Mouse (Mus musculus) heart, embryonic 14.5 days (tissue): Measurements from ENCODE around the gene Angpt4. TPM values are rescaled to one million over a fixed set of nuclear protein-coding genes. Genes with fewer than 3 reads are reported as not detected.

Experiments
- ATAC-seq: fragments of 200-750 bp; cut with Nextera tagmentation; 2 replicates; pipeline ENCODE4 v1.8.0; 2017; ENCODE audit warnings: low read depth, moderate TSS enrichment; ENCODE audit not compliant: insufficient number of reproducible peaks, insufficient read depth, low FRiP score
- H3K27ac ChIP-seq, 2 experiments: fragments of 200-500 bp in 1 of 2; fragments of 300-500 bp in 1 of 2; sonication (generic) in 1 of 2; replicated peaks in 1 of 2; 2 replicates each; pipeline ENCODE4 v1.5.1; 2012 to 2014; ENCODE audit warnings: low read depth in 2 of 2, low read length in 2 of 2, control low read depth in 1 of 2, mild to moderate bottlenecking in 1 of 2, mixed read lengths in 1 of 2; ENCODE audit not compliant: control insufficient read depth in 1 of 2, insufficient read depth in 1 of 2
- H3K27me3 ChIP-seq: fragments of 300-500 bp; sonication (generic); 2 replicates; pipeline ENCODE4 v1.6.1; 2014; ENCODE audit warnings: mild to moderate bottlenecking, low read length, control low read depth; ENCODE audit not compliant: control insufficient read depth, insufficient read depth
- H3K36me3 ChIP-seq: fragments of 300-500 bp; sonication (generic); 2 replicates; pipeline ENCODE4 v1.6.1; 2014; ENCODE audit warnings: mild to moderate bottlenecking, control low read depth, low read length, mixed read lengths; ENCODE audit not compliant: control insufficient read depth, insufficient read depth
- H3K4me1 ChIP-seq, 2 experiments: fragments of 200-500 bp in 1 of 2; fragments of 300-500 bp in 1 of 2; sonication (generic) in 1 of 2; 2 replicates each; pipeline ENCODE4 v1.6.1; 2012 to 2014; ENCODE audit warnings: low read length in 2 of 2, control low read depth in 1 of 2, mixed read lengths in 1 of 2; ENCODE audit not compliant: control insufficient read depth in 2 of 2, insufficient read depth in 2 of 2
- H3K4me2 ChIP-seq: fragments of 300-500 bp; sonication (generic); 2 replicates; pipeline ENCODE4 v1.6.1; 2014; ENCODE audit warnings: mild to moderate bottlenecking, low read length
- H3K4me3 ChIP-seq, 2 experiments: fragments of 200-500 bp in 1 of 2; fragments of 300-500 bp in 1 of 2; sonication (generic) in 1 of 2; 2 replicates each; pipeline ENCODE4 v1.5.1; 2012 to 2014; ENCODE audit warnings: low read length in 2 of 2, mild to moderate bottlenecking in 2 of 2, control low read depth in 1 of 2, low read depth in 1 of 2, moderate library complexity in 1 of 2; ENCODE audit not compliant: control insufficient read depth in 1 of 2, insufficient read depth in 1 of 2
- H3K9ac ChIP-seq: fragments of 300-500 bp; sonication (generic); 2 replicates; pipeline ENCODE4 v1.6.1; 2014; ENCODE audit warnings: mild to moderate bottlenecking, low read length
- H3K9me3 ChIP-seq: fragments of 300-500 bp; sonication (generic); 2 replicates; pipeline ENCODE4 v1.6.1; 2016; ENCODE audit warnings: low read length, control low read depth; ENCODE audit not compliant: control insufficient read depth
- WGBS: fragments of 180-500 bp; shearing (Covaris S2); extraction: QIAGEN DNeasy Blood & Tissue Kit; methylation state at CpG from one replicate; pipeline ENCODE4 v1.1.7; 2014; 5-methylcytosine and 5-hydroxymethylcytosine counted together
- polyA plus RNA-seq: library from polyadenylated mRNA; unstranded; fragments of >200 nt; fragmentation: Nextera tagmentation; extraction: Ambion mirVana; gene quantifications from 2 replicates; pipeline ENCODE4 v1.2.1, GENCODE M21; 2014

The Angpt4 gene
- polyA plus RNA-seq, 1 experiment from 2014 or later: 0.32 TPM

DNA sequence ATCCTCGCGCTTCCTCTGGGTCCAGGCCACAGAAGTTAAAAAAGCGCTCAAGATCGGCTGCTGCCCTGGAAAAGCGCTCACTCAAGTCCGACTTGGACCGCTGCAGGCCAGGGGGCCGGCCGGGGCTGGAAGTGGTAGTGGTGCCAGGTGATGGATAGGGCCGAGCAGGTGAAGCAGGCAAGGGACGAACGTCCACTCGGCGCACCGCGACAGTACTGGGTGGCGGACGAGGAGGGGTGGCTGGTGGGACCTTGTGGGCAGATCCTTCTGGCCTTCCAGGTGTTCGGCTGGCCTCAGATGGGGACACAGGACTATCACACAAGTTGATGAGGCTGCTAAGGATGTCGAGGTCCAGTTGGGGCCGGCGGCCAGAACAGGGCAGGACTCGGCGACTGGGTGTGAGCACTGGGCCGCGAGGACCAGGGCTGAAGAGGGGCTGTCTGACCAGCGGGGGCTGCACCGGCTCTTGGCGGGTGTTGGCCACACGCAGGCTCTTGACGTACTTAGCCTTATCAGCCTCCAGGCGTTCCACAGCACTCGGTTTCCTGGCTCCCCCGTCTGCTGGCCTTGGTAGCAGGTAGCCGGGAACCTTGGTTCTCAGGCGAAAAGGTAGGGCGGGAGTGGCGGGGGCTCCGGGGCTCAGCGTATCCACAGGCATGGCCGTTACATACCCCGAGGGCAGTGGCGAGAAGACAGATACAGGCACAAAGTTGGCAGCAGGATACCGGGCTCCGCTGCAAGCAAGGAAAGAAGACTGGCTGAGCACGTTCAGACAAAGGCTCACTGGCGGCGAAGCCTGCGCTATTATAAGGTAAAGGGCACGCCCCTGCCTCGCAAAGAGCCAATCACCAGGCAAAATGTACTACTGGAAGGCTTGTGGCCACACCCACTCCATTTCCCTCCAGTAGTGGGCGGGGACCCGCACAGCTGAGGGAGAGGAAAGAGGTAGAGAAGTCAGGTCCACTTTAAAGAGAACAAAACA lies 59.5 kb downstream of the Angpt4 start:
- Histone ChIP-seq H3K27me3 (peaks cover 35% of the 10 kb centered on the region), H3K9ac (peak overlapping the region; percentile 64), H3K4me1 (peaks cover 28 to 33% of the 10 kb centered on the region in 2 experiments), H3K36me3 (peaks cover 15% of the 10 kb centered on the region), H3K4me2 (peak overlapping the region; percentile 75), H3K4me3 (peak overlapping the region; percentile 27 to 33), H3K9me3 (no peaks in the 10 kb centered on the region), H3K27ac (peak overlapping the region in 1 of 2 experiments; percentile 70; a peak in 2 of 4 replicates)
- ATAC-seq: peak; percentile 84
- 37% methylated on average over 53 of the region's 53 CpGs for WGBS

GRCm38 (mm10) chr2:151971748-151972147 lies 60.7 kb downstream of the Angpt4 start:
- H3K27me3 ChIP-seq: peaks cover 35% of the 10 kb centered on the region
- peaks cover 15% of the 10 kb centered on the region for H3K36me3 ChIP-seq
- no peak overlapping the region for H3K4me2 ChIP-seq
- H3K9ac ChIP-seq: no peak overlapping the region
- H3K4me3 ChIP-seq: no peak overlapping the region
- no peak for ATAC-seq
- WGBS: 92% methylated on average over 5 of the region's 5 CpGs
- H3K4me1 ChIP-seq: peaks cover 28 to 33% of the 10 kb centered on the region in 2 experiments
- H3K27ac ChIP-seq: no peak overlapping the region
- no peaks in the 10 kb centered on the region for H3K9me3 ChIP-seq

DNA sequence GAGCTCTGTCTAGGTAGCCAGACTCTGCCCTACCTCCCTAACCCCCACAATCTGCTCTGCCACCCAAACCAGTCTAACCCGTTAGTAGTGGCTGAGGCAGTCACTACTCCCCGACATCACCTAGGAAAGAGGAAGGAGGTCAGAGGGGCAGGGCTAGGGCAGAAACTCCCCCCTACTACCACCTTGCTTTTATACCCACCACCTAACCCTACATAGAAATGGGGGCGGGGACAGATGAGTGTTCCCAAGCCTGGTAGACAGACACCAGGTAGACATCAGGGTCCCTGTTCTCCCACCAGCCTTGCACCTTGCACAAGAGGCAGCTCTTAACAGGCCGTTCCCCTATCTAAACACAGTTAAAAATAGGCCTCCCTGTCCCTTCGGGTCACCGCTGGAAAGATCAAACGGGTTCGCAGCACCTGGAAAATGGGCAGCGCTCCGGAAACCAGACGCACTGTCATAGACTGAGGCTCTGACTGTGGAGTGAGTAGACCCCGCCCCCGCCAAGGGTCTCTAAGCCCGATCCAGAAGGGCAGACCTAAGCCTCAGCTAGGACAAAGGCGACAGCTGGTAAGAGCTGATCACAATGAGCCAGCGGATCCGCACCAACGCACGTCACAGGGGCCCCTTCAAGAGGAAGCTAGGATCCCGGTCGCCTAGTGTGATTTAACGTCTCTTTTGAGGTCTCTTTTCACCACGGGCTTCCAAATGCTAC lies 62.0 kb downstream of the Angpt4 start:
- ATAC-seq: no peak
- H3K36me3 ChIP-seq: peaks cover 15% of the 10 kb centered on the region
- peaks cover 28 to 38% of the 10 kb centered on the region in 2 experiments for H3K4me1 ChIP-seq
- peak overlapping the region; percentile 28 to 30 for H3K4me3 ChIP-seq
- peaks cover 35% of the 10 kb centered on the region for H3K27me3 ChIP-seq
- H3K9me3 ChIP-seq: no peaks in the 10 kb centered on the region
- no peak overlapping the region for H3K27ac ChIP-seq
- WGBS: 14% methylated on average over 23 of the region's 23 CpGs
- H3K4me2 ChIP-seq: peak overlapping the region; percentile 65
- H3K9ac ChIP-seq: peak overlapping the region; percentile 47

- peak overlapping the region; percentile 65 for H3K4me2 ChIP-seq
- peak overlapping the region; percentile 28 to 30 for H3K4me3 ChIP-seq
- H3K27ac ChIP-seq: no peak overlapping the region
- H3K36me3 ChIP-seq: peaks cover 12% of the 10 kb centered on the region
- H3K4me1 ChIP-seq: peaks cover 28 to 46% of the 10 kb centered on the region in 2 experiments
- peaks cover 34% of the 10 kb centered on the region for H3K27me3 ChIP-seq
- ATAC-seq: no peak
- H3K9me3 ChIP-seq: no peaks in the 10 kb centered on the region
- 7% methylated on average over 36 of the region's 36 CpGs for WGBS
- H3K9ac ChIP-seq: peak overlapping the region; percentile 47
Observed at GRCm38 (mm10) chr2:151973595-151974562, 62.9 kb downstream of the Angpt4 start.

DNA sequence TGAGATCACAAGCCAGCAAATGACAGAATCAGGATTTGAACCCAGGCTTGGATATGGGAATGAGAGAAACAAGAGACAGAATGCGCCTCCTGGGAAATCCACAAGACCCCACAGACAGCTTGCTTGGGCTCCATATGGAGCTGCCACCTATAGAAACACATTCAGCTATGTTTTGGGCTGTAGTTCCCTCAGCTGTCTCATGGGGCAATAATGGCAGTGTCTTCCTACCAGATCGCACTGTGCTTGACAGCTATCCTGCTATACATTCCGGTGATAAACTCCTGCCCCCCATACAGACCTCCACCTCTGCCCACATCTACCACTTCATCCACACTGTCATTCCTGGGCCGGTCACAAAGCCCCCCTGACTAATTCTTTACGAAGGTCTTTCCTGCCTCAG lies 64.3 kb downstream of the Angpt4 start:
- ATAC-seq: no peak

GRCm38 (mm10) chr2:151976067-151976466 lies 65.1 kb downstream of the Angpt4 start:
- no peaks in the 10 kb centered on the region for H3K9me3 ChIP-seq
- H3K27ac ChIP-seq: no peak overlapping the region
- peaks cover 26% of the 10 kb centered on the region for H3K27me3 ChIP-seq
- no peaks in the 10 kb centered on the region for H3K36me3 ChIP-seq
- H3K4me2 ChIP-seq: no peak overlapping the region
- peaks cover 31 to 41% of the 10 kb centered on the region in 2 experiments for H3K4me1 ChIP-seq
- no peak overlapping the region for H3K9ac ChIP-seq
- no peak overlapping the region for H3K4me3 ChIP-seq
- ATAC-seq: no peak
- WGBS: 87% methylated on average over 3 of the region's 3 CpGs

More for the DNA sequence above, 64.3 kb downstream of the Angpt4 start:
- Histone ChIP-seq H3K4me3 (no peak overlapping the region), H3K27ac (no peak overlapping the region), H3K4me1 (peaks cover 35 to 48% of the 10 kb centered on the region in 2 experiments), H3K4me2 (no peak overlapping the region), H3K9me3 (no peaks in the 10 kb centered on the region), H3K9ac (no peak overlapping the region), H3K27me3 (peaks cover 26% of the 10 kb centered on the region), H3K36me3 (no peaks in the 10 kb centered on the region)
- WGBS: 86% methylated on average over 5 of the region's 5 CpGs
